Mouse (Mus musculus): Measurements from ENCODE around the gene Prss35.

Gene Prss35

DNA sequence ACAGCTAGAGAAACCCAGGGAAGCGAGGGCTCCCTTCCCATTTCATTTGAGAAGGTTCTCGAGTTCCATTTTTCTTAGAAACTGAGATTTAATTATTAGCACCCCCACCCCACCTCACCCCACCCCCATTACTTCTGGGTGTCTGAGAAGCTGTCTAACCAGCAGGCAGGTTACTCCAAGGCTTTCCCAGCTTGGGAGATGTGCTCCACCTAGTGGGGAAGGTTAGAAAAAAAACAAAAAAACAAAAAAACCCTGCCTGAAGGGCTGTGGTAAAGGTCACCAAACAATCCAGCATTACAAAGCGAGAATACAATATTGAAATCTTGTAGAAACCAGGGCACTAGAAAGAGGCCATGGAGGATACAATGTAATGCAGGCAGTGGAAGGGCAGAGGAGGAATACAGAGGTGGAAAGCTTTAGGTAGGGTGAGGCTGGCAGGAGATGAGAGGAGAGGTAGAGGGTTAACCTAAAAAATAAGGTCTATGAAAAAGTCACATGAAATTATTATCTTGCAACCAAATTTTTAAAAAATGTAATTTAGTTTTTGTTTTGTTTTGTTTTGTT lies 57.2 kb downstream of the Prss35 start:
- DNase-seq = peak; percentile 69

Measured in retina, postnatal 1 day (tissue).